ENCODE assay signal across 14 mouse cellular contexts in the genomic region with DNA sequence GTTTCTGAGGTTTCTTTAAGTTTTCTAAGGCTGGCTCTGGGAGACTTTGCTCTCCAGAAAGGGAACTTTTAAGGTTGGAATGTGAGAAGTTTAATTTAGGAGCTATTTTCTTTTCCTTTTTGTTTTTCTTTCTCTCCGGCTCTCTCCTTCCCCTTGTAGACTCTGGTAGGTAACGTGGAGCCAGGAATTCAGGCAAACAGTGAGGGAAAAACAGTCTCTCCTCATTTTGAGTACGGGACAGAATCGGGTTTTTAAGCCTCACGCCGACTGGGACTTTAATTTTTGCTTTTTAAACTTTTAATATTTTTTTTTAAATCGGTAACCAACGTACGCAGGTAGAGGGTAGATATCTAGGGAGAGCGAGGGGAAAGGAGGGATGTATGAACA. TPM values are rescaled to one million over a fixed set of nuclear protein-coding genes. Genes with fewer than 3 reads are reported as not detected.
DNase-seq lines count a peak whose midpoint lies in the region; ATAC-seq and TF ChIP-seq lines count a peak whose summit lies in the region.
"Had no signal": no experiment of that assay in that cellular context is flagged by ENCODE, and none has a peak within 500 bp of the region (broad histone marks: within the 10 kb centered on the region; RNA-seq: fewer than 3 reads in every experiment).

No protein-coding gene starts in this region.

- peak overlapping the region; percentile 51; the same call in 1 of the 2 replicates for H3K4me2 ChIP-seq in heart, postnatal 0 days (ENCODE audit: low read depth, low read length)
- no peak overlapping the region for H3K4me2 ChIP-seq in embryonic facial prominence, embryonic 11.5 days (ENCODE audit: low read depth, low read length)
- H3K4me2 ChIP-seq in hindbrain, embryonic 15.5 days, result peak overlapping the region; percentile 40
- no peak overlapping the region for H3K4me2 ChIP-seq in midbrain, embryonic 16.5 days (ENCODE audit: low read length)

- H3K27me3 ChIP-seq in heart, postnatal 0 days (ENCODE audit: control insufficient read depth, insufficient read depth, low read length), result peaks cover 74% of the 10 kb centered on the region
- H3K27me3 ChIP-seq in embryonic facial prominence, embryonic 11.5 days (ENCODE audit: control insufficient read depth, insufficient read depth, low read length), result peaks cover 24% of the 10 kb centered on the region
- H3K27me3 ChIP-seq in hindbrain, embryonic 15.5 days, result peaks cover 51% of the 10 kb centered on the region
- H3K27me3 ChIP-seq in midbrain, embryonic 16.5 days (ENCODE audit: control insufficient read depth, insufficient read depth, low read depth, low read length), result peaks cover 29% of the 10 kb centered on the region

- whole genome bisulfite sequencing in heart, postnatal 0 days, result 2% methylated on average over 10 of the region's 10 CpGs
- under 1% methylated on average over 10 of the region's 10 CpGs for WGBS in embryonic facial prominence, embryonic 11.5 days
- 2% methylated on average over 10 of the region's 10 CpGs for WGBS in hindbrain, embryonic 15.5 days
- under 1% methylated on average over 10 of the region's 10 CpGs for WGBS in midbrain, embryonic 16.5 days

- no peak for TF ChIP-seq EP300 in heart, postnatal 0 days (IDR thresholded peaks at IDR 0.05; ENCODE audit: low read depth)

- no peaks in the 10 kb centered on the region for H3K4me1 ChIP-seq in heart, postnatal 0 days (ENCODE audit: control insufficient read depth, insufficient read depth)
- no peaks in the 10 kb centered on the region; the same call in 1 of the 2 replicates for H3K4me1 ChIP-seq in embryonic facial prominence, embryonic 11.5 days (ENCODE audit: control insufficient read depth, insufficient read depth, low read length)
- H3K4me1 ChIP-seq in hindbrain, embryonic 15.5 days (replicated peaks), result peaks cover 10% of the 10 kb centered on the region; the same call in 1 of the 2 replicates
- no peaks in the 10 kb centered on the region for H3K4me1 ChIP-seq in midbrain, embryonic 16.5 days (ENCODE audit: control insufficient read depth, insufficient read depth, low read length)

- no peak overlapping the region for H3K9ac ChIP-seq in heart, postnatal 0 days (replicated peaks; ENCODE audit: low read depth, low read length)
- H3K9ac ChIP-seq in embryonic facial prominence, embryonic 11.5 days (replicated peaks; ENCODE audit: low read length), result peak overlapping the region; percentile 67
- H3K9ac ChIP-seq in hindbrain, embryonic 15.5 days, result no peak overlapping the region
- H3K9ac ChIP-seq in midbrain, embryonic 16.5 days (ENCODE audit: low read depth, low read length), result peak overlapping the region; percentile 62; the same call in 1 of the 2 replicates

- no peaks in the 10 kb centered on the region for H3K36me3 ChIP-seq in heart, postnatal 0 days (replicated peaks; ENCODE audit: control insufficient read depth, insufficient read depth, low read length)
- H3K36me3 ChIP-seq in embryonic facial prominence, embryonic 11.5 days (replicated peaks; ENCODE audit: control insufficient read depth, insufficient read depth, low read depth, low read length), result no peaks in the 10 kb centered on the region
- no peaks in the 10 kb centered on the region for H3K36me3 ChIP-seq in hindbrain, embryonic 15.5 days
- H3K36me3 ChIP-seq in midbrain, embryonic 16.5 days (ENCODE audit: control insufficient read depth, insufficient read depth, low read length), result no peaks in the 10 kb centered on the region

- no peak overlapping the region for H3K27ac ChIP-seq in heart, postnatal 0 days (ENCODE audit: low read depth)
- H3K27ac ChIP-seq in embryonic facial prominence, embryonic 11.5 days (replicated peaks; ENCODE audit: low read depth, low read length), result peak overlapping the region; percentile 56; the same call in 1 of the 2 replicates
- peak overlapping the region; percentile 72; the same call in 1 of the 2 replicates for H3K27ac ChIP-seq in hindbrain, embryonic 15.5 days (replicated peaks)
- peak overlapping the region; percentile 86 for H3K27ac ChIP-seq in midbrain, embryonic 16.5 days (ENCODE audit: low read length)

- H3K4me3 ChIP-seq in heart, postnatal 0 days (ENCODE audit: low read depth, low read length), result no peak overlapping the region
- peak overlapping the region; percentile 25 for H3K4me3 ChIP-seq in embryonic facial prominence, embryonic 11.5 days (ENCODE audit: low read depth, low read length)
- peak overlapping the region; percentile 31 for H3K4me3 ChIP-seq in hindbrain, embryonic 15.5 days
- H3K4me3 ChIP-seq in midbrain, embryonic 16.5 days (ENCODE audit: low read depth, low read length), result peak overlapping the region; percentile 37

- no peak for DNase-seq in heart, postnatal 0 days (ENCODE audit: low spot score)
- DNase-seq in heart, adult 18-20 months, result no peak
- DNase-seq in embryonic facial prominence, embryonic 11.5 days (ENCODE audit: low spot score), result no peak
- DNase-seq in embryo, embryonic 9.5 days (ENCODE audit: extremely low spot score), result no peak
- no peak for DNase-seq in layer of hippocampus, postnatal 25 days (ENCODE audit: extremely low spot score in 1 of 2, low spot score in 1 of 2)
- no peak for DNase-seq in frontal cortex, adult 2 months (ENCODE audit: extremely low spot score in 1 of 2, low spot score in 1 of 2)
- DNase-seq: cerebellum, adult 2 months; kidney, adult 11 months; right cerebral cortex, adult 18-20 months; thymus, adult 18-20 months had no signal

- H3K9me3 ChIP-seq in heart, postnatal 0 days (replicated peaks; ENCODE audit: control insufficient read depth, low read length), result no peaks in the 10 kb centered on the region
- H3K9me3 ChIP-seq in embryonic facial prominence, embryonic 11.5 days (replicated peaks; ENCODE audit: control insufficient read depth, low read length), result no peaks in the 10 kb centered on the region
- no peaks in the 10 kb centered on the region for H3K9me3 ChIP-seq in hindbrain, embryonic 15.5 days
- H3K9me3 ChIP-seq in midbrain, embryonic 16.5 days (replicated peaks; ENCODE audit: control insufficient read depth, low read length, poor library complexity, severe bottlenecking), result no peaks in the 10 kb centered on the region

- TF ChIP-seq CTCF in heart, postnatal 0 days (IDR thresholded peaks at IDR 0.05; ENCODE audit: low read depth), result no peak

- ATAC-seq in heart, postnatal 0 days (ENCODE audit: insufficient read depth, low read depth), result no peak
- ATAC-seq in embryonic facial prominence, embryonic 11.5 days (replicated peaks; ENCODE audit: insufficient number of reproducible peaks, low FRiP score, low TSS enrichment, low read depth), result no peak
- ATAC-seq in hindbrain, embryonic 15.5 days (ENCODE audit: low FRiP score, low read depth), result no peak
- no peak for ATAC-seq in midbrain, embryonic 16.5 days

RNA-seq across cellular contexts. Expression of a gene that starts 0.6 kb away (rescaled TPM):
- total RNA-seq in heart, postnatal 0 days (2014; rRNA removed; ENCODE audit: low replicate concordance), result not detected in 2 replicates
- not detected in 2 replicates for polyA plus RNA-seq in heart, postnatal 0 days (2015; fragmentation: Nextera tagmentation; extraction: Ambion mirVana)
- total RNA-seq in heart, adult 18-20 months (2021), result not detected
- 22.9 and 29.1 TPM in 2 replicates for polyA plus RNA-seq in embryonic facial prominence, embryonic 11.5 days (2014; fragmentation: Nextera tagmentation; extraction: Ambion mirVana)
- 65.6 and 78.3 TPM in 2 replicates for polyA plus RNA-seq in hindbrain, embryonic 15.5 days (2015; fragmentation: Nextera tagmentation; extraction: Ambion mirVana)
- 141 and 223 TPM in 2 replicates for polyA plus RNA-seq in midbrain, embryonic 16.5 days (2015; fragmentation: Nextera tagmentation; extraction: Ambion mirVana)
- under 1 TPM; 0.12 to 0.49 TPM for total RNA-seq in layer of hippocampus, postnatal 25 days (2021)
- polyA plus RNA-seq in frontal cortex, adult 2 months (2012; rRNA removed), result 0.84 and 1.5 TPM in 2 replicates
- total RNA-seq: ES-E14; megakaryocyte-erythroid progenitor cell, adult 5-6 weeks had no signal

Comparison
In these comparisons a context has a peak if more than half of its experiments do, and no peak if none do; other contexts are left out.
1. H3K4me2 ChIP-seq: peak in heart, postnatal 0 days (single experiment) and hindbrain, embryonic 15.5 days (single experiment); none in embryonic facial prominence, embryonic 11.5 days (single experiment) and midbrain, embryonic 16.5 days (single experiment).
2. H3K9ac ChIP-seq: peak in embryonic facial prominence, embryonic 11.5 days (single experiment) and midbrain, embryonic 16.5 days (single experiment); none in heart, postnatal 0 days (single experiment) and hindbrain, embryonic 15.5 days (single experiment).